Mouse (Mus musculus): ENCODE data around the gene A830005F24Rik. TPM values are rescaled to one million over a fixed set of nuclear protein-coding genes. Genes with fewer than 3 reads are reported as not detected.
A peak's percentile ranks its signal among the peaks of the same experiment; 100 is the strongest.
"Not testable (repeated sequence)": the region's sequence is repeated elsewhere in the genome, so short reads cannot be mapped to it uniquely, and the experiment has no call there.

The A830005F24Rik gene
- polyA plus RNA-seq, 1 experiment from 2014 or later, result 0.79 TPM

- 69% methylated on average over 4 of the region's 4 CpGs for WGBS
Measured at GRCm38 (mm10) chr13:48515861-48516260, 2.5 kb downstream of the A830005F24Rik start.

GRCm38 (mm10) chr13:48519122-48519521, 5.8 kb downstream of the A830005F24Rik start:
- not testable (repeated sequence) for H3K9me3 ChIP-seq; H3K4me3 ChIP-seq; H3K36me3 ChIP-seq; H3K27ac ChIP-seq; H3K4me2 ChIP-seq; ATAC-seq (ENCODE audit: borderline replicate concordance, extremely low read depth, low FRiP score, low TSS enrichment); H3K4me1 ChIP-seq; H3K9ac ChIP-seq; H3K27me3 ChIP-seq

More at GRCm38 (mm10) chr13:48515861-48516260, 2.5 kb downstream of the A830005F24Rik start:
- no peak overlapping the region for H3K4me2 ChIP-seq
- H3K4me1 ChIP-seq, result peaks cover 7% of the 10 kb centered on the region; the same call in 1 of the 2 replicates
- H3K4me3 ChIP-seq, result no peak overlapping the region
- H3K9ac ChIP-seq, result no peak overlapping the region
- H3K27ac ChIP-seq, result no peak overlapping the region
- ATAC-seq (ENCODE audit: borderline replicate concordance, extremely low read depth, low FRiP score, low TSS enrichment), result no peak
- H3K9me3 ChIP-seq, result no peaks in the 10 kb centered on the region
- no peaks in the 10 kb centered on the region for H3K36me3 ChIP-seq
- no peaks in the 10 kb centered on the region for H3K27me3 ChIP-seq

- H3K4me3 ChIP-seq, result no peak overlapping the region
- no peaks in the 10 kb centered on the region for H3K4me1 ChIP-seq
- H3K27ac ChIP-seq, result no peak overlapping the region
- H3K36me3 ChIP-seq, result no peaks in the 10 kb centered on the region
- H3K9ac ChIP-seq, result no peak overlapping the region
- no peak overlapping the region for H3K4me2 ChIP-seq
- WGBS, result 65% methylated on average over 5 of the region's 5 CpGs
- no peaks in the 10 kb centered on the region for H3K27me3 ChIP-seq
- H3K9me3 ChIP-seq, result no peaks in the 10 kb centered on the region
- ATAC-seq (ENCODE audit: borderline replicate concordance, extremely low read depth, low FRiP score, low TSS enrichment), result no peak
Measured at GRCm38 (mm10) chr13:48525745-48526144, 12.4 kb downstream of the A830005F24Rik start.

DNA sequence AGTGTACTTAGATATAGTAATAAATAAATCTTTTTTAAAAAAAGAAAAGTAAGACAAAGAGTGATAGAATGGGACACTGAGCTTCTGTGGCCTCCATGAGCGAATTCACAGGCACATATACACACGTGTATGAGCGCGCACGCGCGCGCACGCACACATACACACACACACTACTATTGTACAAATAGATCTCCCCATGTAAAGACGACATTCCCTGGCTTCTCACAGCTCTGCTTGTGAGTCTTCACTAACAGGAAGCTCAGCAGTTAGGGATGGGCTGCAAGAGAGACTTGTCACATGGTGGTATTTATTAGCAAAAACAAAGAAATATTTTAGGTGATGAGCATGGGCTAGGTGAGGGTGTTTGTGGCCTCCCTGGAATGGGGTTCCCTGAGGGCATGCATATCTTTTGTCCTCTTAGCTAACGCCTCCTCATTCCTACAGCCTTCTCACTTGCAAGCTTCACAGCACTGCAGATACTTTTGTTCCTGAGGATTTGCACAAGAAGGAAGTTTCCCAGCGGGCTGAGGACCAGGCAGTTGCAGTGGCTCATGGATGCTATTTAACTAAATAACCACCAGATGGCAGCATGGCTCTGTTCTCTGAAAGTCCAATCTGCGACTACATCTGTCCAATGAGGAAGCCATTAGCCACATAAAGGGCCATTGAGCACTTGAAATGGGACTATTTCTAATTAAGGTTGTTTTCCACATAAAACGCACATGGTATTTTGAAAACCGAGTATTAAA, 14.9 kb downstream of the A830005F24Rik start:
- H3K4me2 ChIP-seq, result no peak overlapping the region
- 50% methylated on average over 15 of the region's 15 CpGs for WGBS
- 0 out of 2 replicates have a peak, but pooled peaks cover under 1% of the 10 kb centered on the region for H3K36me3 ChIP-seq
- H3K4me1 ChIP-seq, result no peaks in the 10 kb centered on the region
- no peaks in the 10 kb centered on the region for H3K9me3 ChIP-seq
- no peak overlapping the region for H3K9ac ChIP-seq
- peak; percentile 41 for ATAC-seq (ENCODE audit: borderline replicate concordance, extremely low read depth, low FRiP score, low TSS enrichment)
- H3K27ac ChIP-seq, result no peak overlapping the region
- H3K4me3 ChIP-seq, result no peak overlapping the region
- no peaks in the 10 kb centered on the region for H3K27me3 ChIP-seq

- ATAC-seq (ENCODE audit: borderline replicate concordance, extremely low read depth, low FRiP score, low TSS enrichment), result no peak
- no peaks in the 10 kb centered on the region for H3K27me3 ChIP-seq
- no peak overlapping the region for H3K27ac ChIP-seq
- no peak overlapping the region for H3K4me2 ChIP-seq
- H3K4me1 ChIP-seq, result no peaks in the 10 kb centered on the region
- 41% methylated on average over 2 of the region's 2 CpGs for WGBS
- no peaks in the 10 kb centered on the region for H3K9me3 ChIP-seq
- H3K4me3 ChIP-seq, result no peak overlapping the region
- no peak overlapping the region for H3K9ac ChIP-seq
- H3K36me3 ChIP-seq, result peaks cover 5% of the 10 kb centered on the region; the same call in 1 of the 2 replicates
Measured at GRCm38 (mm10) chr13:48529028-48529427, 15.7 kb downstream of the A830005F24Rik start.

DNA sequence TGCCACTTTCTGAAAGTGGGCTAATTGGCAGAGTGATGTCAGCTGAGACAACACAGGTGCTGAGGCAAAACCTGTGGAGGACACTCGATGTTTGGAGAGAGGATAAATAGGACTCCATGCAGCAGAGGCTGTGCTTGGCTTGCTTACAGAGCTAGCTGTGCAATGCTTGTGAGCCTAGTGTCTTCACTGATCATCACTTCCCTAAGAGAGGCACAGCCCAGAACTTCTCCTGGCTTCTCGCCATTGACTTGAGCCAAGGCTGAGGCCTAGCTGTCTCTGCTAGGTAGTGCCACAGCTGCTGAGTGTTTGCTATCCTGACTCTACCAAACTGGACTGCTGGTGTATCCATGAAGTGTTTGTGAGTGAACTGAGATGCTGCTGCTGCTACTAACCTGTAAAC, 17.3 kb downstream of the A830005F24Rik start:
- Histone ChIP-seq H3K4me3 (no peak overlapping the region), H3K27me3 (no peaks in the 10 kb centered on the region), H3K9ac (no peak overlapping the region), H3K27ac (no peak overlapping the region), H3K4me1 (no peaks in the 10 kb centered on the region), H3K36me3 (peaks cover 13% of the 10 kb centered on the region), H3K4me2 (no peak overlapping the region), H3K9me3 (no peaks in the 10 kb centered on the region)
- WGBS, result 42% methylated on average over 2 of the region's 2 CpGs
- ATAC-seq (ENCODE audit: borderline replicate concordance, extremely low read depth, low FRiP score, low TSS enrichment), result peak; percentile 76

DNA sequence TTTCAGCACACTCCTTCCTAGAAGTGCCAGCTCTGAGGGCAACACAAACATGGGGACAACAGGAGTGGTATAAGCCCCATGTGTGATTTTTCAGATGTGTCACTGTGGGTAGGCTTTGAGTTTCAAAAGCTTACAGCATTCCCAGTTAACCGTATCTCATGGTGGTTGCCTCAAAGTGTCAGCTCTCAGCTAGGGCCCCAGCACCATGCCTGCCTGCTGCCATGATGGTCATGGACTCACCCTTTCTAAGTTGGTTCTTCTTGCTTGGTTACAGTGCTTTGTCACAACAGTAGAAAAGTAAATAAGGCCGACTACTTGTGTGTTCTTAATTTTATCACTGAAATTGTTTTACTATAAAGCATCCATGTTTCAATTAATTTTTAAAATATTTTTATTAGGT, 18.1 kb downstream of the A830005F24Rik start:
- no peak for ATAC-seq (ENCODE audit: borderline replicate concordance, extremely low read depth, low FRiP score, low TSS enrichment)
- WGBS, result 60% methylated on average over 2 of the region's 2 CpGs

DNA sequence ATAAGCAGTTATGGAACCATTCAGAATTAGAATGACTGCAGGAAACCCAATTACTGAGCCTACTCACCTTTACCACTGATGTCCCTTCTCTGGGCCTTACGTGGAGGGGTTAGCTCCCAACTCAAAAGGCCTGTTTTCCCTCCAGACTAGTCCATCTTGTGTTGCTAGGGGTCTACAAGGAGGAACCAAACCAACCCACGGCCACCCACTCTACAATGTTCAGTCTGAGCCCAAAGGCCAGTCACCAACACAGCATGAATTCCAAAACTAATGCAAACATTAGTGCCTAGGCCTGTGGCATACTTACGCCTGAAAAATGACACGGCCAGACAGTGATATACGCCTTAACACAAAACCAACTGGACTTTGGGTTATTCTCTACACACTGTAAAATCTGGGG, 20.1 kb downstream of the A830005F24Rik start:
- 0 out of 2 replicates have a peak, but pooled peaks cover 5% of the 10 kb centered on the region for H3K4me1 ChIP-seq
- 82% methylated on average over 5 of the region's 5 CpGs for WGBS
- no peak for ATAC-seq (ENCODE audit: borderline replicate concordance, extremely low read depth, low FRiP score, low TSS enrichment)
- no peak overlapping the region for H3K27ac ChIP-seq
- no peaks in the 10 kb centered on the region for H3K9me3 ChIP-seq
- H3K27me3 ChIP-seq, result no peaks in the 10 kb centered on the region
- no peak overlapping the region for H3K9ac ChIP-seq
- H3K4me3 ChIP-seq, result no peak overlapping the region
- H3K36me3 ChIP-seq, result peaks cover 28% of the 10 kb centered on the region
- no peak overlapping the region for H3K4me2 ChIP-seq

More for the DNA sequence above, 18.1 kb downstream of the A830005F24Rik start:
- H3K27me3 ChIP-seq, result no peaks in the 10 kb centered on the region
- H3K4me3 ChIP-seq, result no peak overlapping the region
- 0 out of 2 replicates have a peak, but pooled peaks cover 3% of the 10 kb centered on the region for H3K4me1 ChIP-seq
- H3K36me3 ChIP-seq, result peaks cover 18% of the 10 kb centered on the region
- no peaks in the 10 kb centered on the region for H3K9me3 ChIP-seq
- no peak overlapping the region for H3K9ac ChIP-seq
- H3K27ac ChIP-seq, result no peak overlapping the region
- no peak overlapping the region for H3K4me2 ChIP-seq

DNA sequence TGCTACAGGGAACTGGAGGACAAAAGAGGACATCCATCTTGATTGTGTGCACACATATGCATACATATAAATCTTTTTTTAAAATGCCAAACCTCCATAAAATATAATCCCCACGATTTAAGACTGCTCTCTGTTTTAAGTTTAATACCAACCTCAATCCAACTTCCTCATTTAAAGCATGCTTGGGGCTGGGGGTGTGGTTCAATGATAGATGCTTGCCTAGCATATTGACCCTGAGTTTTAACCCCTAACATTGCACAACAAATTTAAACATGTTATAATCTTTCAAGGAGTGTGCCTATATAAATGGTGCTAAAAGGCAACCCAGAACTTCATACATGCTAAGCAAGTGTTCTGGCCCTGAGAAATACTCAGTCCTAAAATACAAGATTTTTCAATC, 27.1 kb downstream of the A830005F24Rik start:
- H3K4me2 ChIP-seq, result peak overlapping the region; percentile 19; the same call in 1 of the 2 replicates
- ATAC-seq (ENCODE audit: borderline replicate concordance, extremely low read depth, low FRiP score, low TSS enrichment), result no peak
- H3K27ac ChIP-seq, result no peak overlapping the region
- H3K9me3 ChIP-seq, result no peaks in the 10 kb centered on the region
- no peaks in the 10 kb centered on the region for H3K27me3 ChIP-seq
- H3K4me1 ChIP-seq, result peaks cover 47% of the 10 kb centered on the region
- no peak overlapping the region for H3K9ac ChIP-seq
- WGBS, result 32% methylated on average over 1 of the region's 1 CpGs
- peaks cover 17% of the 10 kb centered on the region for H3K36me3 ChIP-seq
- no peak overlapping the region for H3K4me3 ChIP-seq

GRCm38 (mm10) chr13:48544391-48544790, 31.0 kb downstream of the A830005F24Rik start:
- Histone ChIP-seq H3K4me1 (peaks cover 44% of the 10 kb centered on the region), H3K4me2 (peak overlapping the region; percentile 67), H3K27ac (no peak overlapping the region), H3K9me3 (no peaks in the 10 kb centered on the region), H3K36me3 (no peaks in the 10 kb centered on the region), H3K9ac (no peak overlapping the region), H3K4me3 (peak overlapping the region; percentile 76), H3K27me3 (no peaks in the 10 kb centered on the region)
- no peak for ATAC-seq (ENCODE audit: borderline replicate concordance, extremely low read depth, low FRiP score, low TSS enrichment)

DNA sequence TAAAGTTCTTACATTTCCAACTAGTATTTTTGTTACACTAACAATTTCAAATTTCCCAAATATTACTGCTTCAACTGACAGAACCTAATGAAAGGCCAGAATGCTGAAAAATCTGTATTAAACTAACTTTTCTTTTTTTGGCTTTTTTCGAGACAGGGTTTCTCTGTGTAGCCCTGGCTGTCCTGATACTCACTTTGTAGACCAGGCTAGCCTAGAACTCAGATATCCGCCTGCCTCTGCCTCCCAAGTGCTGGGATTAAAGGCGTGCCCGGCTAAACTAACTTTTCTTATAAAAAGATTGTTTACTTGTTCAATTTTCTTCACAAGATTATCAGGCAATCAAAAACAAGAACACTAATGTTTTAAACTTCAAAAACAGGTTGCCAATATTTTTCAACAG, 31.5 kb downstream of the A830005F24Rik start:
- peaks cover 41% of the 10 kb centered on the region for H3K4me1 ChIP-seq
- peak overlapping the region; percentile 92; the same call in 1 of the 2 replicates for H3K27ac ChIP-seq
- H3K27me3 ChIP-seq, result no peaks in the 10 kb centered on the region
- 22% methylated on average over 4 of the region's 4 CpGs for WGBS
- no peaks in the 10 kb centered on the region for H3K9me3 ChIP-seq
- H3K4me3 ChIP-seq, result peak overlapping the region; percentile 76
- H3K4me2 ChIP-seq, result peak overlapping the region; percentile 67
- ATAC-seq (ENCODE audit: borderline replicate concordance, extremely low read depth, low FRiP score, low TSS enrichment), result no peak
- peak overlapping the region; percentile 79 for H3K9ac ChIP-seq
- no peaks in the 10 kb centered on the region for H3K36me3 ChIP-seq

GRCm38 (mm10) chr13:48545476-48546281, 32.3 kb downstream of the A830005F24Rik start:
- Histone ChIP-seq H3K27me3 (no peaks in the 10 kb centered on the region), H3K9ac (peak overlapping the region; percentile 97), H3K4me1 (peaks cover 35% of the 10 kb centered on the region), H3K4me2 (peak overlapping the region; percentile 67), H3K36me3 (no peaks in the 10 kb centered on the region), H3K27ac (peak overlapping the region; percentile 99), H3K9me3 (no peaks in the 10 kb centered on the region), H3K4me3 (peak overlapping the region; percentile 76)
- ATAC-seq (ENCODE audit: borderline replicate concordance, extremely low read depth, low FRiP score, low TSS enrichment), result peak; percentile 90
- WGBS, result under 1% methylated on average over 60 of the region's 72 CpGs

Data from lung, embryonic 15.5 days (tissue).